Mouse (Mus musculus) kidney, embryonic 16.5 days (tissue): Measurements from ENCODE around the gene Fkbp5. TPM values are rescaled to one million over a fixed set of nuclear protein-coding genes. Genes with fewer than 3 reads are reported as not detected.

Source experiments
- ATAC-seq: fragments of 200-750 bp; cut with Nextera tagmentation; 2 replicates; pipeline ENCODE4 v1.8.0; 2017; ENCODE audit warnings: moderate TSS enrichment; ENCODE audit not compliant: low FRiP score, low TSS enrichment
- H3K27ac ChIP-seq: fragments of 300-500 bp; sonication (generic); 2 replicates; pipeline ENCODE4 v1.5.1; 2014; ENCODE audit warnings: low read length
- H3K27me3 ChIP-seq: fragments of 300-500 bp; sonication (generic); 2 replicates; pipeline ENCODE4 v1.6.1; 2014; ENCODE audit warnings: low read length, control low read depth, mixed read lengths; ENCODE audit not compliant: insufficient read depth
- H3K36me3 ChIP-seq: fragments of 300-500 bp; sonication (generic); 2 replicates; pipeline ENCODE4 v1.6.1; 2014; ENCODE audit warnings: low read length, control low read depth, mixed read lengths; ENCODE audit not compliant: insufficient read depth
- H3K4me1 ChIP-seq: fragments of 300-500 bp; sonication (generic); 2 replicates; pipeline ENCODE4 v1.6.1; 2014; ENCODE audit warnings: low read length, control low read depth, mixed read lengths; ENCODE audit not compliant: insufficient read depth
- H3K4me2 ChIP-seq: fragments of 300-500 bp; sonication (generic); replicated peaks from 2 replicates; pipeline ENCODE4 v1.6.1; 2014; ENCODE audit warnings: low read depth, low read length
- H3K4me3 ChIP-seq: fragments of 300-500 bp; sonication (generic); 2 replicates; pipeline ENCODE4 v1.5.1; 2014; ENCODE audit warnings: mild to moderate bottlenecking, low read length
- H3K9ac ChIP-seq: fragments of 300-500 bp; sonication (generic); replicated peaks from 2 replicates; pipeline ENCODE4 v1.6.1; 2014; ENCODE audit warnings: low read length
- H3K9me3 ChIP-seq: fragments of 300-500 bp; sonication (generic); 2 replicates; pipeline ENCODE4 v1.6.1; 2016; ENCODE audit warnings: low read length, control low read depth
- WGBS: fragments of 180-500 bp; shearing (Covaris S2); extraction: QIAGEN DNeasy Blood & Tissue Kit; methylation state at CpG from one replicate; pipeline ENCODE4 v1.1.7; 2014; 5-methylcytosine and 5-hydroxymethylcytosine counted together
- polyA plus RNA-seq: library from polyadenylated mRNA; unstranded; fragments of >200 nt; fragmentation: Nextera tagmentation; extraction: Ambion mirVana; gene quantifications from 2 replicates; pipeline ENCODE4 v1.2.1, GENCODE M21; 2015

Fkbp5 gene
- polyA plus RNA-seq, 1 experiment from 2014 or later = 35.5 TPM

DNA sequence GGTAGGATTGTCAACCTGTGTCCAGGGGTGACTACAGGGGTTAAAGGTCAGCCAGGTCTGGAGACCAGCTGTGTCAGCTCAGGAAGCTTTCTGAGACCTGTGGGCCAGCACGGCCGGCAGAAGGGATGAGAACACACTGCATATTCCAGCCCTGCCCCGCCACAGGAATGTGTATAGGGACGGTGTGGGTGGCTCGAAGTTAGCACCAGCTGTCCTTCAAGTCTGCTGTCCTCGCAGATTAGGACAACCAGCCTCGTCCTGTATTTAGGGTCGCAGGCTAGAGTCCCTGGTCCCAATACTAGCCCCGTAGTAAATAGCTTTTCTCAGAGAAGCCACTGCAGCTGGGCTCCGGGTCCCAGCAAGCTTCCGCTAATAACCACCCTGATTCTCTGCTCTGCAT is 31.2 kb upstream of the Fkbp5 start:
- no peak overlapping the region for H3K4me2 ChIP-seq

GRCm38 (mm10) chr17:28546925-28547324 is 29.6 kb upstream of the Fkbp5 start:
- WGBS = 89% methylated on average over 1 of the region's 1 CpGs
- ATAC-seq = no peak

More for the DNA sequence above, 31.2 kb upstream of the Fkbp5 start:
- no peak for ATAC-seq
- Histone ChIP-seq H3K4me1 (no peaks in the 10 kb centered on the region; the same call in 1 of the 2 replicates), H3K9ac (no peak overlapping the region), H3K27ac (no peak overlapping the region), H3K4me3 (no peak overlapping the region), H3K9me3 (no peaks in the 10 kb centered on the region), H3K27me3 (no peaks in the 10 kb centered on the region), H3K36me3 (no peaks in the 10 kb centered on the region)
- 59% methylated on average over 11 of the region's 11 CpGs for WGBS

GRCm38 (mm10) chr17:28537881-28538280 is 20.6 kb upstream of the Fkbp5 start:
- H3K27ac ChIP-seq = no peak overlapping the region
- H3K27me3 ChIP-seq = no peaks in the 10 kb centered on the region
- WGBS = 53% methylated on average over 12 of the region's 12 CpGs
- no peaks in the 10 kb centered on the region for H3K4me1 ChIP-seq
- peaks cover 14% of the 10 kb centered on the region for H3K9me3 ChIP-seq
- no peak overlapping the region for H3K9ac ChIP-seq
- H3K36me3 ChIP-seq = no peaks in the 10 kb centered on the region
- H3K4me3 ChIP-seq = no peak overlapping the region
- no peak overlapping the region for H3K4me2 ChIP-seq
- no peak for ATAC-seq

More at GRCm38 (mm10) chr17:28546925-28547324, 29.6 kb upstream of the Fkbp5 start:
- no peaks in the 10 kb centered on the region for H3K4me1 ChIP-seq
- peaks cover 1% of the 10 kb centered on the region; the same call in 1 of the 2 replicates for H3K9me3 ChIP-seq
- no peaks in the 10 kb centered on the region for H3K36me3 ChIP-seq
- no peak overlapping the region for H3K4me2 ChIP-seq
- H3K27ac ChIP-seq = no peak overlapping the region
- H3K4me3 ChIP-seq = no peak overlapping the region
- no peaks in the 10 kb centered on the region for H3K27me3 ChIP-seq
- H3K9ac ChIP-seq = no peak overlapping the region

GRCm38 (mm10) chr17:28533327-28533726 is 16.0 kb upstream of the Fkbp5 start:
- peaks cover 9% of the 10 kb centered on the region; the same call in 1 of the 2 replicates for H3K4me1 ChIP-seq
- no peaks in the 10 kb centered on the region for H3K27me3 ChIP-seq
- H3K4me2 ChIP-seq = no peak overlapping the region
- no peak overlapping the region for H3K9ac ChIP-seq
- H3K4me3 ChIP-seq = no peak overlapping the region
- no peak overlapping the region for H3K27ac ChIP-seq
- 90% methylated on average over 13 of the region's 13 CpGs for WGBS
- H3K36me3 ChIP-seq = no peaks in the 10 kb centered on the region
- no peak for ATAC-seq
- H3K9me3 ChIP-seq = peaks cover 1% of the 10 kb centered on the region

DNA sequence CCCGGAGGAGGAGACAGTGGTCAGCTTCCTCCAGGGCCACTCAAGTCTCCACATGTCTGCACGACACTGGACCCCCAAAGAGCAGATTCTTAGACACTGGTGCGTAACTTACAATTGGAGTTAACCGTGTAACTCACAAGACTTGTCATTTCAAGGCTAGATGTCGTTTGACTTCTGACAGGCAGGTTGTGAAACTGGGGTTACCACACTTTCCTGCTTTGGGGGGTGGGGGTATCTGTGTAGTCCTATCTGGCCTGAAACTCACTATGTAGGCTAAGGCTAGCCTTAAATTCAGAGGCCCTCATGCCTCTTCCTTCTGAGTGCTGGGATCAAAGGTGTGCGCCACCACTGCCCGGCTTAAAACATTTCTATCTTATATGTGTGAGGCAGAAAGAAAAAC is 15.2 kb upstream of the Fkbp5 start:
- no peak for ATAC-seq
- Histone ChIP-seq H3K4me1 (peaks cover 12% of the 10 kb centered on the region; the same call in 1 of the 2 replicates), H3K9me3 (no peaks in the 10 kb centered on the region), H3K9ac (no peak overlapping the region), H3K27me3 (no peaks in the 10 kb centered on the region), H3K36me3 (no peaks in the 10 kb centered on the region), H3K27ac (no peak overlapping the region), H3K4me2 (no peak overlapping the region), H3K4me3 (no peak overlapping the region)
- WGBS = 76% methylated on average over 7 of the region's 7 CpGs

- WGBS = 12% methylated on average over 18 of the region's 18 CpGs
- Histone ChIP-seq H3K4me2 (peak overlapping the region; percentile 38), H3K27me3 (no peaks in the 10 kb centered on the region), H3K4me3 (peak overlapping the region; percentile 5; the same call in 1 of the 2 replicates), H3K36me3 (no peaks in the 10 kb centered on the region), H3K27ac (no peak overlapping the region), H3K9ac (no peak overlapping the region), H3K9me3 (no peaks in the 10 kb centered on the region), H3K4me1 (peaks cover 15% of the 10 kb centered on the region; the same call in 1 of the 2 replicates)
- ATAC-seq = peak; percentile 69
Measured at GRCm38 (mm10) chr17:28531946-28532345, 14.6 kb upstream of the Fkbp5 start.

GRCm38 (mm10) chr17:28530506-28530905 is 13.2 kb upstream of the Fkbp5 start, which contains the start of gene Armc12:
TSS of gene Armc12 (plus strand) at chr17:28530806.
- no peaks in the 10 kb centered on the region for H3K27me3 ChIP-seq
- H3K4me2 ChIP-seq = peak within 1 kb of the TSS; percentile 38
- H3K36me3 ChIP-seq = no peaks in the 10 kb centered on the region
- H3K4me3 ChIP-seq = no peak within 1 kb of the TSS
- no peak within 1 kb of the TSS for H3K9ac ChIP-seq
- no peaks in the 10 kb centered on the region for H3K9me3 ChIP-seq
- H3K27ac ChIP-seq = no peak within 1 kb of the TSS
- ATAC-seq = no peak
- peaks cover 15% of the 10 kb centered on the region; the same call in 1 of the 2 replicates for H3K4me1 ChIP-seq
- 86% methylated on average over 6 of the region's 6 CpGs for whole genome bisulfite sequencing

DNA sequence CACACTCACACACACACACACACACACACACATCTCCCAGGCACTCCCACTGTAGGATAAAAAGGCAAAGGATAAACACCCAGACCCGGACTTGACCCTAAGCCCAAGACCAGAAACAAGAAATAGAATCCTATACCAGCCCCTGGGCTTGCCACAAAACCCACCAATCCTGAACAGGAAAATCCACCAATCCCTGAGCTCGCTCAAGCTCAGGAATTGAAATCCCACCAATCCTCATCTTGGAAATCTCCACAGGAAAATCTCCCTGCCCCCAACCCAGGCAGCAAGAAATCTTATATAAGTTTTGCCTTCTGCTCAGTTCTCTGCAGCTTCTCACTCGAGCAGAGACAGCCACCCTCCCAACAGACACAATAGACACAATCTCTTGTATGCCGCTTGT is 11.8 kb upstream of the Fkbp5 start:
- no peak for ATAC-seq
- WGBS = 74% methylated on average over 4 of the region's 4 CpGs

DNA sequence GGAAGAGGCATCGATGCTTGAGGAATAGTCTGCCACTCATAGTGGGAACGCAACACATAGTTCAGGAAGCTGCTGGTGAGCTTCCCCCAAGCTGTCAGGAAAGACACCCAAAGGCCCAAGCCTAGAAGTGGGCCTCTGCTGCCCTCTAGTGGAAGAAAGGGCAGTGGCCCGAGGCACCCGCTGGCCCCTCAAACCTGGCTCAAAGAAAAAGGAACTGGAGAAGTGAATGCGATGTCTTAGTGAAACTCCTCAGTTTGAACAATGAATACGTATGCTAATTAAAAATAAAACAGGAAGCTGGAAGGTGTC is 10.7 kb upstream of the Fkbp5 start:
- Histone ChIP-seq H3K4me3 (no peak overlapping the region), H3K9me3 (no peaks in the 10 kb centered on the region), H3K36me3 (no peaks in the 10 kb centered on the region), H3K4me2 (peak overlapping the region; percentile 31; the same call in 1 of the 2 replicates), H3K27ac (no peak overlapping the region), H3K4me1 (peaks cover 19% of the 10 kb centered on the region; the same call in 1 of the 2 replicates), H3K27me3 (no peaks in the 10 kb centered on the region), H3K9ac (no peak overlapping the region)
- no peak for ATAC-seq
- 3% methylated on average over 6 of the region's 6 CpGs for WGBS

More for the DNA sequence above, 11.8 kb upstream of the Fkbp5 start:
- Histone ChIP-seq H3K36me3 (no peaks in the 10 kb centered on the region), H3K9ac (no peak overlapping the region), H3K4me3 (no peak overlapping the region), H3K27me3 (no peaks in the 10 kb centered on the region), H3K27ac (no peak overlapping the region), H3K9me3 (no peaks in the 10 kb centered on the region), H3K4me1 (peaks cover 15% of the 10 kb centered on the region; the same call in 1 of the 2 replicates), H3K4me2 (no peak overlapping the region)

DNA sequence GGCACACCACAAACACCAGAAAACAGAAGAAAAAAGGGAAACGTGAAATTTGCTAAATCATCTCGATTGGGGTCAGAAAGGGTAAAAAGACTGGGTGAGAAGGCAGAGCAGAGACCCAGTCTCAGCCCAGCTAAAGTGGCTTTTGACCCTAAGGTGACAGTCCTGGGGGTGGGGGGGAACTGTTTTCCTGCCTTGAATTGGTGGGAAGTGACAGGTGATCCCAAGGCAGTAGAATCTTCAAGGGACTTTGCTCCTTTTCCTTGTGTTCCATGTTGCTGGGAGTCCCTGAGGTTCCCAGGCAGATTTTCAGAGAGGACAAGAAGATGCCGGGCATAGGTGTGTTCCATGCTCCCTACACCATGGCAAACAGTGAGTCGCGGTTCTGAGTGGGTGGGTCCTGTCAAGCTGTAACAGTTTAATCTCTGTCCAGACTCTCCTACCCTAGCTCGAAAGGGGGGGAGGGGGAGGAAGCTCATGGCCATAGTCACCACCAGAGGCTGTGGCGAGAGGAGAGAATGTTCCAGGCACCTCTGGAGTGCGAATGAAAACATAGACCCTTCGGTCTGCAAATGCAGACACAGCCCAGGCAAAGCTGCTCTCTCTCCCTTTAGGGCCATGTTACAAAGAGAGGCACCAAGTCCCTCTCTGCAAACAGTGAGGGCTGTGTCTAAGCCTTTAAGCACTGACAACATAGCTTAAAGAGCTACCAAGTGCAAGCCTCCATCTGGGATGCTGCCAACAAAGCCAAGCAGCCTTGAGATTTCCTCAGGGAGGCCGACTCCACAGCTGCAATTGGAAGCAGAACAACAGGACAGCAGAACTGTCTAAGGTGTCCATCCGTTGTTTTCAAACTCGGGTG is 10.1 kb upstream of the Fkbp5 start:
- Histone ChIP-seq H3K9me3 (no peaks in the 10 kb centered on the region), H3K27me3 (no peaks in the 10 kb centered on the region), H3K36me3 (no peaks in the 10 kb centered on the region), H3K4me2 (peak overlapping the region; percentile 31; the same call in 1 of the 2 replicates), H3K27ac (no peak overlapping the region), H3K9ac (no peak overlapping the region), H3K4me3 (no peak overlapping the region), H3K4me1 (peaks cover 19% of the 10 kb centered on the region; the same call in 1 of the 2 replicates)
- WGBS = 37% methylated on average over 12 of the region's 12 CpGs
- no peak for ATAC-seq
